ENCODE assay signal across 21 mouse cellular contexts in genomic region chr1:72635221-72635620, GRCm38 (mm10). TPM values are rescaled to one million over a fixed set of nuclear protein-coding genes. Genes with fewer than 3 reads are reported as not detected.
A peak's percentile ranks its signal among the peaks of the same experiment; 100 is the strongest.
DNase-seq lines count a peak whose midpoint lies in the region; ATAC-seq lines count a peak whose summit lies in the region.
"Had no signal": no experiment of that assay in that cellular context is flagged by ENCODE, and none has a peak within 500 bp of the region (broad histone marks: within the 10 kb centered on the region; RNA-seq: fewer than 3 reads in every experiment).

No protein-coding gene starts in this region.

- H3K27ac ChIP-seq in neural tube, embryonic 11.5 days (ENCODE audit: low read depth, low read length) = 0 out of 2 replicates have a peak overlapping the region, but pooled peaks have one; percentile 14
- H3K27ac ChIP-seq: heart, adult 2 months; heart, embryonic 10.5 days; intestine, embryonic 15.5 days had no signal

- 26% methylated on average over 5 of the region's 5 CpGs for WGBS in neural tube, embryonic 11.5 days

- no peak overlapping the region for H3K9ac ChIP-seq in neural tube, embryonic 11.5 days (ENCODE audit: low read length)
- H3K9ac ChIP-seq: hindbrain, embryonic 15.5 days; intestine, embryonic 15.5 days had no signal

- DNase-seq in neural tube, embryonic 11.5 days (ENCODE audit: low spot score) = no peak
- DNase-seq in neural tube, embryonic 10.5 days (ENCODE audit: extremely low spot score, low spot score) = no peak
- peak; percentile 70 for DNase-seq in embryo, embryonic 10 days (ENCODE audit: low spot score)
- peak; percentile 26 for DNase-seq in embryo, embryonic 9.5 days (ENCODE audit: extremely low spot score)
- DNase-seq in cerebellum, adult 9-11 months = no peak
- DNase-seq in thymus, postnatal 4 days = no peak
- DNase-seq in lung, adult 18-20 months = no peak
- DNase-seq: adrenal gland, postnatal 10 days; adrenal gland, postnatal 36 days; cerebellum, adult 18-20 months; cerebellum, adult 9-10 months; cerebellum, postnatal 25 days; gastrocnemius, postnatal 25 days; heart, adult 2 months; kidney, adult 11 months; kidney, adult 8-10 months had no signal

- H3K4me3 ChIP-seq in neural tube, embryonic 11.5 days (ENCODE audit: low read depth, low read length) = no peak overlapping the region
- H3K4me3 ChIP-seq: heart, adult 2 months; heart, embryonic 10.5 days; hindbrain, embryonic 15.5 days; intestine, embryonic 15.5 days had no signal

- ATAC-seq in neural tube, embryonic 11.5 days (ENCODE audit: insufficient read depth, low FRiP score, low TSS enrichment) = no peak
- ATAC-seq: CD4-positive, CD25-positive, alpha-beta regulatory T cell, adult 4 months; forebrain, embryonic 14.5 days; intestine, embryonic 15.5 days had no signal

- 0 out of 2 replicates have a peak, but pooled peaks cover under 1% of the 10 kb centered on the region for H3K36me3 ChIP-seq in neural tube, embryonic 11.5 days (ENCODE audit: control insufficient read depth, insufficient read depth, low read length)

- H3K4me1 ChIP-seq in neural tube, embryonic 11.5 days (ENCODE audit: control insufficient read depth, insufficient read depth, low read length) = no peaks in the 10 kb centered on the region
- H3K4me1 ChIP-seq: heart, embryonic 10.5 days; hindbrain, embryonic 15.5 days; intestine, embryonic 15.5 days had no signal

- no peak overlapping the region for H3K4me2 ChIP-seq in neural tube, embryonic 11.5 days (ENCODE audit: low read depth)
- H3K4me2 ChIP-seq: hindbrain, embryonic 15.5 days; intestine, embryonic 15.5 days had no signal

- no peaks in the 10 kb centered on the region for H3K27me3 ChIP-seq in neural tube, embryonic 11.5 days (ENCODE audit: control insufficient read depth, insufficient read depth, low read length)
- H3K27me3 ChIP-seq: hindbrain, embryonic 15.5 days; intestine, embryonic 15.5 days had no signal

- no peaks in the 10 kb centered on the region for H3K9me3 ChIP-seq in neural tube, embryonic 11.5 days (ENCODE audit: control insufficient read depth, low read length)
- H3K9me3 ChIP-seq: heart, embryonic 10.5 days; hindbrain, embryonic 15.5 days; intestine, embryonic 15.5 days had no signal

RNA-seq across cellular contexts. Expression of gene Smarcal1, which starts 52.2 kb away (rescaled TPM):
- polyA plus RNA-seq in neural tube, embryonic 11.5 days (2014; fragmentation: Nextera tagmentation; extraction: Ambion mirVana) = 33.5 and 34.2 TPM in 2 replicates

Comparison
In these comparisons a context has a peak if more than half of its experiments do, and no peak if none do; other contexts are left out.
1. DNase-seq: peak in embryo, embryonic 10 days (single experiment) and embryo, embryonic 9.5 days (single experiment); none in neural tube, embryonic 11.5 days (single experiment), neural tube, embryonic 10.5 days (single experiment), cerebellum, adult 9-11 months (single experiment), thymus, postnatal 4 days (single experiment) and lung, adult 18-20 months (0 of 2).